Mouse (Mus musculus) MEL (cell line): ENCODE data around the gene Fam83d. TPM values are rescaled to one million over a fixed set of nuclear protein-coding genes. Genes with fewer than 3 reads are reported as not detected.

ENCODE experiments used
- DNase-seq: peaks from one replicate; pipeline ENCODE4 v3.0.0; 2011; ENCODE audit warnings: low read depth, low spot score
- H3K27ac ChIP-seq: 2 replicates; pipeline ENCODE4 v1.5.1; 2012; ENCODE audit warnings: low read depth, mild to moderate bottlenecking, control low read depth, low read length, moderate library complexity; ENCODE audit not compliant: control insufficient read depth
- H3K27me3 ChIP-seq, 2 experiments: fragments of 150-350 bp in 1 of 2; sonication (generic) in 1 of 2; 2 replicates each; pipeline ENCODE4 v1.6.1; 2012; ENCODE audit warnings: low read length in 2 of 2, mild to moderate bottlenecking in 2 of 2, improper control_type of control experiment in 1 of 2, moderate library complexity in 1 of 2; ENCODE audit not compliant: insufficient read depth in 2 of 2, control insufficient read depth in 1 of 2
- H3K36me3 ChIP-seq, 2 experiments: 2 replicates each; pipeline ENCODE4 v1.6.1; 2012 to 2014; ENCODE audit warnings: low read length in 2 of 2, improper control_type of control experiment in 1 of 2, inconsistent platforms in 1 of 2, mild to moderate bottlenecking in 1 of 2; ENCODE audit not compliant: insufficient read depth in 2 of 2, control insufficient read depth in 1 of 2
- H3K4me1 ChIP-seq, 2 experiments: fragments of 150-350 bp in 1 of 2; sonication (generic) in 1 of 2; 2 replicates each; pipeline ENCODE4 v1.6.1; 2012; ENCODE audit warnings: low read length in 2 of 2, improper control_type of control experiment in 1 of 2, mild to moderate bottlenecking in 1 of 2; ENCODE audit not compliant: insufficient read depth in 2 of 2, control insufficient read depth in 1 of 2
- H3K4me3 ChIP-seq, 2 experiments: fragments of 150-350 bp in 1 of 2; sonication (generic) in 1 of 2; 2 replicates each; pipeline ENCODE4 v1.5.1; 2012; ENCODE audit warnings: low read depth in 2 of 2, low read length in 2 of 2, mild to moderate bottlenecking in 2 of 2, moderate library complexity in 2 of 2, control low read depth in 1 of 2, improper control_type of control experiment in 1 of 2; ENCODE audit not compliant: control insufficient read depth in 1 of 2, insufficient read depth in 1 of 2
- H3K79me2 ChIP-seq: 2 replicates; pipeline ENCODE4 v1.6.1; 2012; ENCODE audit warnings: mild to moderate bottlenecking, low read length, moderate library complexity; ENCODE audit not compliant: control insufficient read depth, poor library complexity, insufficient read depth
- H3K9ac ChIP-seq: 2 replicates; pipeline ENCODE4 v1.6.1; 2012; ENCODE audit warnings: low read depth, mild to moderate bottlenecking, control low read depth, low read length, moderate library complexity; ENCODE audit not compliant: control insufficient read depth, poor library complexity, severe bottlenecking
- H3K9me3 ChIP-seq: fragments of 150-350 bp; sonication (generic); replicated peaks from 2 replicates; pipeline ENCODE4 v1.6.1; 2012; ENCODE audit warnings: mild to moderate bottlenecking, low read length, improper control_type of control experiment, moderate library complexity; ENCODE audit not compliant: insufficient read depth
- CHD2 ChIP-seq: IDR thresholded peaks from 2 replicates; pipeline ENCODE4 v1.6.1; 2011; ENCODE audit warnings: low read length, improper control_type of control experiment
- E2F4 ChIP-seq: IDR thresholded peaks from 2 replicates; pipeline ENCODE4 v1.6.1; 2011; ENCODE audit warnings: low read depth, low read length, improper control_type of control experiment, borderline replicate concordance
- ELF1 ChIP-seq: IDR thresholded peaks from 2 replicates; pipeline ENCODE4 v1.6.1; 2014; ENCODE audit warnings: low read depth, mild to moderate bottlenecking, inconsistent platforms, low read length, improper control_type of control experiment, moderate library complexity
- GABPA ChIP-seq: IDR thresholded peaks from 2 replicates; pipeline ENCODE4 v1.6.1; 2012; ENCODE audit warnings: low read depth, mild to moderate bottlenecking, inconsistent platforms, low read length, improper control_type of control experiment, moderate library complexity
- GATA1 ChIP-seq: IDR thresholded peaks from 2 replicates; pipeline ENCODE4 v1.6.1; 2011; ENCODE audit warnings: low read depth, low read length, improper control_type of control experiment
- HCFC1 ChIP-seq: IDR thresholded peaks from 2 replicates; pipeline ENCODE4 v1.6.1; 2012; ENCODE audit warnings: low read depth, mild to moderate bottlenecking, inconsistent platforms, low read length, improper control_type of control experiment, moderate library complexity
- MAFK ChIP-seq: IDR thresholded peaks from 2 replicates; pipeline ENCODE4 v1.6.1; 2011; ENCODE audit warnings: low read depth, mild to moderate bottlenecking, low read length, improper control_type of control experiment, borderline replicate concordance
- MXI1 ChIP-seq: IDR thresholded peaks from 2 replicates; pipeline ENCODE4 v1.6.1; 2011; ENCODE audit warnings: mild to moderate bottlenecking, low read depth, low read length, improper control_type of control experiment
- MYB ChIP-seq: IDR thresholded peaks from 2 replicates; pipeline ENCODE4 v1.6.1; 2011; ENCODE audit warnings: mild to moderate bottlenecking, low read depth, low read length, improper control_type of control experiment
- MYC ChIP-seq: IDR thresholded peaks from 2 replicates; pipeline ENCODE4 v1.6.1; 2011; ENCODE audit warnings: low read depth, mild to moderate bottlenecking, low read length, improper control_type of control experiment, moderate library complexity
- POLR2A ChIP-seq, 2 experiments: IDR thresholded peaks; 2 replicates each; pipeline ENCODE4 v1.6.1; 2011 to 2012; ENCODE audit warnings: low read length in 2 of 2, mild to moderate bottlenecking in 2 of 2, control low read depth in 1 of 2, improper control_type of control experiment in 1 of 2, low read depth in 1 of 2, moderate library complexity in 1 of 2; ENCODE audit not compliant: control insufficient read depth in 1 of 2, insufficient read depth in 1 of 2, poor library complexity in 1 of 2
- RAD21 ChIP-seq: IDR thresholded peaks from 2 replicates; pipeline ENCODE4 v1.6.1; 2011; ENCODE audit warnings: mild to moderate bottlenecking, low read depth, low read length, improper control_type of control experiment
- RCOR1 ChIP-seq: IDR thresholded peaks from 2 replicates; pipeline ENCODE4 v1.6.1; 2012; ENCODE audit warnings: low read depth, mild to moderate bottlenecking, inconsistent platforms, low read length, improper control_type of control experiment
- SIN3A ChIP-seq: IDR thresholded peaks from 2 replicates; pipeline ENCODE4 v1.6.1; 2012; ENCODE audit warnings: low read length, improper control_type of control experiment, inconsistent platforms
- TBP ChIP-seq: IDR thresholded peaks from 2 replicates; pipeline ENCODE4 v1.8.0; 2011; ENCODE audit warnings: low read depth, low read length, improper control_type of control experiment
- TCF12 ChIP-seq: IDR thresholded peaks from 2 replicates; pipeline ENCODE4 v1.6.1; 2014; ENCODE audit warnings: low read depth, mild to moderate bottlenecking, inconsistent platforms, low read length, improper control_type of control experiment, moderate library complexity
- UBTF ChIP-seq: IDR thresholded peaks from 2 replicates; pipeline ENCODE4 v1.6.1; 2012; ENCODE audit warnings: low read depth, mild to moderate bottlenecking, inconsistent platforms, low read length, improper control_type of control experiment, moderate library complexity, borderline replicate concordance; ENCODE audit not compliant: insufficient read depth
- USF2 ChIP-seq, 2 experiments: IDR thresholded peaks; 2 replicates each; pipeline ENCODE4 v1.6.1; 2011 to 2012; ENCODE audit warnings: improper control_type of control experiment in 2 of 2, low read length in 2 of 2, borderline replicate concordance in 1 of 2, inconsistent platforms in 1 of 2, low read depth in 1 of 2, mild to moderate bottlenecking in 1 of 2; ENCODE audit not compliant: insufficient read depth in 1 of 2
- ZC3H11A ChIP-seq: IDR thresholded peaks from 2 replicates; pipeline ENCODE4 v1.6.1; 2012; ENCODE audit warnings: low read depth, mild to moderate bottlenecking, inconsistent platforms, low read length, improper control_type of control experiment
- ZKSCAN1 ChIP-seq: IDR thresholded peaks from 2 replicates; pipeline ENCODE4 v1.6.1; 2012; ENCODE audit warnings: low read depth, mild to moderate bottlenecking, inconsistent platforms, low read length, improper control_type of control experiment, moderate library complexity
- ZMIZ1 ChIP-seq: IDR thresholded peaks from 2 replicates; pipeline ENCODE4 v1.6.1; 2012; ENCODE audit warnings: low read depth, mild to moderate bottlenecking, inconsistent platforms, low read length, improper control_type of control experiment, moderate library complexity
- ZNF384 ChIP-seq: IDR thresholded peaks from 2 replicates; pipeline ENCODE4 v1.6.1; 2012; ENCODE audit warnings: low read depth, mild to moderate bottlenecking, inconsistent platforms, low read length, improper control_type of control experiment
- polyA plus RNA-seq, 2 experiments: library from polyadenylated mRNA; stranded (reverse) in 1 of 2; unstranded in 1 of 2; fragments of >175 nt in 1 of 2; fragments of >200 nt in 1 of 2; gene quantifications; 2 replicates each; pipeline versions ENCODE4 v1.2.1 to v1.2.4; 2012; ENCODE audit warnings: low replicate concordance in 2 of 2, low read depth in 1 of 2; ENCODE audit not compliant: insufficient read length in 2 of 2, insufficient read depth in 1 of 2, missing spikeins in 1 of 2
- total RNA-seq: library from RNA; depleted of rRNA; stranded (reverse); fragments of 300-350 nt; gene quantifications from 2 replicates; pipeline ENCODE4 v1.2.3, GENCODE M21; 2012

Fam83d gene
- total and polyA plus RNA-seq, 3 experiments = 2.6 to 5.2 TPM; not detected in 1

GRCm38 (mm10) chr2:158781126-158781525 lies 13.2 kb downstream of the Fam83d start:
- no peak for DNase-seq
- no peaks in the 10 kb centered on the region for H3K36me3 ChIP-seq
- no peak overlapping the region for H3K27ac ChIP-seq
- no peaks in the 10 kb centered on the region for H3K9me3 ChIP-seq
- H3K9ac ChIP-seq = no peak overlapping the region
- no peaks in the 10 kb centered on the region for H3K27me3 ChIP-seq
- H3K4me3 ChIP-seq = no peak overlapping the region
- TF ChIP-seq RCOR1 (no peak), HCFC1 (no peak), ZMIZ1 (no peak), ZNF384 (no peak)
- no peaks in the 10 kb centered on the region for H3K79me2 ChIP-seq
- H3K4me1 ChIP-seq = no peaks in the 10 kb centered on the region

DNA sequence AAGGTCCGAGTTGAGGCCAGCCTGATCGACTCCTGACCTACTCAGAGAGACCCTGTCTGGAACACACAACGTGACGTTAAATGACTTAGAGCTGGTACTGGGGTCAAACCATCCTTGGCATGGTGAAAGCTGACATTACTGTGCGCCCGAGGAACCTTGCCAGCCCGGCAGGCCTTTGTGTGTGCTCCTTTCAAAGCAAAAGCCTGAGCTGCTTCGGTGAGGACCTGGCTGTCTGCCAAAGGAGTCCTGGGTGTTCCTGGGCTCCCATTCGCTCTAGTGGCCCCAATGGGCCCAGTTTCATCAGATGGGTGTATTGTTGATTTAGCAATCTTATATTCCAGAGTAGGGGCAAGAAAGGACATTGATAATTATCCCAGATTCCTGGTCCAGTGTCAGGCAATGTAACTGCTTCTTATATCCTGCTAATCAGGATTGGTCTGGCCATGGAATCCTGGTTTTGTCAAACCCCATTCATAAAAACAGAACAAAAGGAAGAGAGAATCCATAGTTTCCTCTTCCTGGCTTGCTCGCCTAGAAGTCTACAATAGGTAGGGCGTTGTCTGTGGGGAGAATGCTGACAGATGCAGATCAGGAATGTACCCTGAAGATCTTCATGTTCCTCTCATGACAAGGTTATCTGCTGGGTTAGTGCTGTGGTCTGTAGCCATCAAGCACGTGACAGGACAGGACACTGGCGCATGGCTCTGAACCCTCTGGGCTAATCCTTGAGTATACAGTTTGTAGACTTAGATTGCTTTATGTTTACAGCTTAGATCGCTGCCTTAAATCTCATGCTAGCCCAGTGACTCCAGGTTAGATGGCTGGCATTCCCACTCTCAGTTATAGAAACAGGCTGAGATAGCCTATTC lies 19.3 kb downstream of the Fam83d start:
- Histone ChIP-seq H3K27me3 (no peaks in the 10 kb centered on the region), H3K9ac (no peak overlapping the region), H3K9me3 (no peaks in the 10 kb centered on the region), H3K4me3 (no peak overlapping the region), H3K79me2 (no peaks in the 10 kb centered on the region), H3K27ac (no peak overlapping the region), H3K4me1 (no peaks in the 10 kb centered on the region), H3K36me3 (no peaks in the 10 kb centered on the region)
- TF ChIP-seq MXI1 (no peak), HCFC1 (no peak), TBP (no peak), GABPA (no peak), USF2 (IDR thresholded peaks at IDR 0.05; ENCODE audit: borderline replicate concordance in 1 of 2, insufficient read depth in 1 of 2, low read depth in 1 of 2, low read length in 2 of 2) (no peak), ELF1 (no peak), ZC3H11A (no peak), CHD2 (no peak), ZKSCAN1 (no peak)
- no peak for DNase-seq

DNA sequence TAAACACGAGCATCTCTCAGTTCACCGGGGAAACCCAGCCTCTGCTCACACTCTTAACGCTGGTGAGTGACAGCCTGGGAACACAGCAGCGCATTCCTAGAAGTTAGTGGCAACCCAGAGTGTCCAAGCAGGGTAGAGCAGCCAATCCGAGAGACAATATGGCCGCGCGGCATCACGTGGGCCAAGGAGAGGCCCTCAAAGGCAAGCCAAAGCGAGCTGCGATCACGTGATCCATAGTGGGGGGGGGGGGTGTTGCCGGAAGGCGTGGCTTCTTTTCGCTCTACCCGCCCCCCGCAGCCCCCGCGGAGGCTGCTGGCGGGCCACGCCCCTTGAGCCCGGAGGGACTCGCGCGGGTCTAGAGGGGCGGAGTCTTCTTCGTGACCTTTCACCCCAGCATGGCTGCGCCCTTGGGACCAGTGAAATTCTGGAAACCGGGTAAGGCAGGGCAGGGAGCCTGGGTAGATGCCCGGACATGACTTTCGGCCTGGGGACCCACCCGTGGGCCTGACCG lies 26.7 kb downstream of the Fam83d start, which contains the start of gene Dhx35:
TSS of gene Dhx35 (plus strand) at position 314 of the 511 bp plus-strand sequence.
- no peaks in the 10 kb centered on the region for H3K27me3 ChIP-seq
- no peaks in the 10 kb centered on the region for H3K9me3 ChIP-seq
- H3K79me2 ChIP-seq = peaks cover 6% of the 10 kb centered on the region; the same call in 1 of the 2 replicates
- peaks cover 0 to 3% of the 10 kb centered on the region in 2 experiments; a peak in 2 of 4 replicates for H3K36me3 ChIP-seq
- H3K4me3 ChIP-seq = peak within 1 kb of the TSS; percentile 70 to 98
- peak within 1 kb of the TSS; percentile 87 for H3K9ac ChIP-seq
- no peaks in the 10 kb centered on the region for H3K4me1 ChIP-seq
- peak; percentile 97 for DNase-seq
- H3K27ac ChIP-seq = peak within 1 kb of the TSS; percentile 93
- TF ChIP-seq ELF1 = peak; percentile 80
- TF ChIP-seq GATA1 = no peak
- TF ChIP-seq USF2 (IDR thresholded peaks at IDR 0.05; ENCODE audit: borderline replicate concordance in 1 of 2, insufficient read depth in 1 of 2, low read depth in 1 of 2, low read length in 2 of 2) = peak; percentile 92 to 97
- peak; percentile 78; the same call in 1 of the 2 replicates for TF ChIP-seq MYC
- no peak for TF ChIP-seq E2F4
- no peak for TF ChIP-seq UBTF
- 0 out of 2 replicates have a peak, but pooled peaks have one; percentile 24 for TF ChIP-seq TCF12
- peak; percentile 70; the same call in 1 of the 2 replicates for TF ChIP-seq TBP
- no peak for TF ChIP-seq MYB
- TF ChIP-seq POLR2A (IDR thresholded peaks at IDR 0.05; ENCODE audit: control insufficient read depth in 1 of 2, insufficient read depth in 1 of 2, low read depth in 1 of 2, low read length in 2 of 2, poor library complexity in 1 of 2) = peak in 1 of 2 experiments; percentile 77; a peak in 2 of 4 replicates
- no peak for TF ChIP-seq RCOR1
- no peak for TF ChIP-seq MAFK
- peak; percentile 95 for TF ChIP-seq SIN3A
- TF ChIP-seq GABPA = no peak
- TF ChIP-seq RAD21 = no peak
- no peak for TF ChIP-seq ZNF384
- TF ChIP-seq MXI1 = peak; percentile 89
- TF ChIP-seq ZMIZ1 = no peak
